Mouse (Mus musculus): Measurements from ENCODE around the gene Gsta2.
"Not testable (repeated sequence)": the region's sequence is repeated elsewhere in the genome, so short reads cannot be mapped to it uniquely, and the experiment has no call there.

The Gsta2 gene

DNA sequence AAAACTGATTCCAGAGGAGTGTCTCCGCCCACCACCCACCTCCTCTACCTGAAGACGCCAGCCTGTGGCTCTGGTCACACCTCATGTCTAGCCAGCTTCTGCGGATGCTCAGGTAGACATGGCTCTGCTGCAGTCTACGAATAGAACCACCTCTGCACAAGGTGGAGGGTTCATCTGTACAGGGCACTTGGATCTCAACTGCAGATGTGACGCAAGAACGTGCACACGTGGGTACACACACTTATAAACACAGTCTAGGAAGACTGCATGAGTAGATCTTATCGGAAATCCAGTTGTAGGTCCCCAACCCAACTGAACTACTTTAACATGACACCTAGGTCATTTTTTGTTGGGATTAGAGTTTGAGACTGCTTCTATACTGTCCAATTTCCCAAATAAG is at the start of gene Gsta2:
TSS of gene Gsta2 (minus strand) at position 178 of the 400 bp plus-strand sequence.
- DNase-seq, result no peak

DNA sequence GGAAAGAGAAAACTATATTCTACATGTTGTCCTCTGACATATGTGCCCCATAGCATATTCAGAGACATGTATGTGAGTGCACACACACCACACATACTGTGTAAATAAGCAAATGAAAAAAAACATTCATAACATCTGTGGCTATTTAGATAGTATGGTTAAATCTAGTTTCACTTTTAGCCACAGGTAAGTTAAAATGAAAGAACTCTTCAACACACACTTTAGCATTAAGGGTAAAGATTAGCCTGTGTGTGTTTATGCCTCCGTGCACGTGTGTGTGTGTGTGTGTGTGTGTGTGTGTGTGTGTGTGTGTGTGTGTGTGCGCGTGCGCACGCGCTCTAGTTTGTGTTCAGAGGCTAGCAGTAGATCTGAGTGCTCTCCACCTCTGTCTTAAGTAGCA is 46.0 kb upstream of the Gsta2 start:
- no peak for DNase-seq

- no peak for DNase-seq
Measured at GRCm38 (mm10) chr9:78400570-78400969, 45.0 kb upstream of the Gsta2 start.

DNA sequence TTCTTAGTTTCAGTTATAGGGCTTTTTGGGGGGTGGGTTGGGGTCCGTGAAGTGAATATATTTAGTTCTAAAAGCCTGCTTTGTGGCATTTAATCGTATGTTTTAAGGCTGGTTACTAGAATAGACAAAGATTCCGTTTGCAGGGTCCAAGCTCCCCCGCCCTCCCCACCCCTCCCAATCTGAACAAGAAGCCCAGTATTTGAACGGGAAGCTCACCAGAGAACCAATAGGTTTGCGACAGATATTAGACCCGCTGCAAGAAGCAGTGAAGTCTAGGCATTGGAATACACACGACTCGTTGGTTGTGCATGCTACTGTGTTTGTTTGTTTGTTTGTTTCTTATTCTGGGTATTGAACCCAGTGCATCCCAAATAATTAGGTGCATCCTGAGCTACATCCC is 40.9 kb upstream of the Gsta2 start:
- no peak for DNase-seq

- peak; percentile 69 to 76 for DNase-seq
Measured at GRCm38 (mm10) chr9:78395630-78396351, 40.2 kb upstream of the Gsta2 start, which contains the start of gene Ddx43. Ddx43 (plus strand) TSS chr9:78395777.

DNA sequence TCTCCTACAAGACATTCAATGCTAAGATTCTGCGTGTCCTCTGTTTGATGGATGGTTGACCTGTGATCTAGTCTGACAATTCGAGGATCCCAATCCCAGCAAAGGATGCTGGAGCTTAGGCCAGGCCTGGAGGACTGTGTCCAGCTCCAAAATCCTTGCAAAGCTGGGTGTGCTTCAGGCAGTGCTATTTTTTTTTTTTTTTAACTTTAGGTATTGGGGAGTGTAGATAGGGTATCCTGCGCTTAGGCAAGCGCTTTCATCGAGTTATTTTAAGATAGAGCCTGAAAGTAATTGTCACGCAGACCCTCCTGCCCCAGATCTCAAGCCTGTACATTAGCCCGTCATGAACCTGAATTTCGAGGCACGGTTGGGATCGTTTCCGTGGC is 39.6 kb upstream of the Gsta2 start:
- DNase-seq, result no peak

DNA sequence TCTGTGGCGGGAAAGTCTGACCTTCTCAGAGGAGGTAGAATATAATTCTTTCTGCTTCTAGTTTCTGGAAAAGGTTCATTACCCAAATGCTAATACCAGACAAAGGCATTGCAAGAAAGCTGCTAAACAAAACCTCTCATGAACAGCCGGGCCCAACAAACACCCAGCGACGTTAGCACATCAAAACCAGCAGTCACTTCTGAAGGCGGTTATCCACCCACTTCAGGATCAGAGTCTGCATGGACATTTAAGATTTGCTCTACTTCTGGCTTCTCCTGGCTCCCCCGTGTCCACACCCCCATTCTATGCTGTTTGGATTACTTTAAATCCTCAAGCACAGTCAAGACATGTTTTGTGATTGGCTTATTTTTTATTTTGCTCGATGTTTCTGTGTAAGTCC is 39.0 kb upstream of the Gsta2 start:
- no peak for DNase-seq

DNA sequence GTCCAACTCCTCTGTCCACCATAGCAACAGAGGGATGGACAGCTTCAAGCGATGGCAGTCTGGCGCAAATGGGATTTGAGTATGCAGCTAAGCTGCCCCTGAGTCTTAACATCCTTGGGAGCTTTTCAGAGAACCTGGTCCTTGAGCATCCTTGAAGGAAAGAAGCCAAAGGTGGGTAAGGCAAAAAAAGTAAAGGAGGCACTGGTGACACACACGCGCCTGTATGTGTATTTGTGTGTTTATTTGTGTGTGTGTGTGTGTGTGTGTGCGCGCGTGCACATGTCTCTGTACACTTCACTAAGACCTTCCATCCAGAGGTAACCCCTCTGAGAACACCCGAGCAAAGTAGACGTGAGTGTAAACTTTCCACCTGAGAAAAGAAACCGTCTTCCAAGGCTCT is 38.2 kb upstream of the Gsta2 start:
- DNase-seq, result no peak

GRCm38 (mm10) chr9:78389981-78390380 is 34.4 kb upstream of the Gsta2 start:
- no peak for DNase-seq

- DNase-seq, result no peak
Measured at GRCm38 (mm10) chr9:78386947-78387346, 31.4 kb upstream of the Gsta2 start.

GRCm38 (mm10) chr9:78385893-78386292 is 30.3 kb upstream of the Gsta2 start:
- peak; percentile 16 to 21 for DNase-seq

GRCm38 (mm10) chr9:78378113-78378785 is 22.7 kb upstream of the Gsta2 start, which contains the start of gene Ooep:
Ooep (minus strand) TSS chr9:78378725.
- DNase-seq, result peak; percentile 37 to 63

GRCm38 (mm10) chr9:78377546-78377945 is 22.0 kb upstream of the Gsta2 start:
- no peak for DNase-seq

DNA sequence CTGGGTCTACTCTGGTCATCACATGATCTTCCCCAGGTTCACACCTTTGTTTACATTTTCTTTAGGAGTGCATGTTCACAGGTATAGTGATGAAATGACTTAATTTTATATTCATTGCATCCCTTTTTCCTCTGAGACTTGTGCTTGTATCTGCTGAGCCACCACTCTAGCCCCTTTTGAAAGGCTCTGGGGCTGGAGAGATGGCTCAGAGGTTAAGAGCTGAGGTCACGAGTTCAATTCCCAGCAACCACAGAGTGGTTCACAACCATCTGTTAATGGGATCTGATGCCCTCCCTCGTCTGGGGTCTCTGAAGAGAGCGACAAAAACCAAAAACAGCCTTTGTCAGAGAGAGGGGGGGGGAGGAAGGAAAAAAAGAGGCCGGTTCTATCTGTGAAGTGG is 19.9 kb upstream of the Gsta2 start:
- no peak for DNase-seq

GRCm38 (mm10) chr9:78374885-78375389 is 19.3 kb upstream of the Gsta2 start:
- no peak for DNase-seq

GRCm38 (mm10) chr9:78374397-78374796 is 18.8 kb upstream of the Gsta2 start:
- no peak for DNase-seq

DNA sequence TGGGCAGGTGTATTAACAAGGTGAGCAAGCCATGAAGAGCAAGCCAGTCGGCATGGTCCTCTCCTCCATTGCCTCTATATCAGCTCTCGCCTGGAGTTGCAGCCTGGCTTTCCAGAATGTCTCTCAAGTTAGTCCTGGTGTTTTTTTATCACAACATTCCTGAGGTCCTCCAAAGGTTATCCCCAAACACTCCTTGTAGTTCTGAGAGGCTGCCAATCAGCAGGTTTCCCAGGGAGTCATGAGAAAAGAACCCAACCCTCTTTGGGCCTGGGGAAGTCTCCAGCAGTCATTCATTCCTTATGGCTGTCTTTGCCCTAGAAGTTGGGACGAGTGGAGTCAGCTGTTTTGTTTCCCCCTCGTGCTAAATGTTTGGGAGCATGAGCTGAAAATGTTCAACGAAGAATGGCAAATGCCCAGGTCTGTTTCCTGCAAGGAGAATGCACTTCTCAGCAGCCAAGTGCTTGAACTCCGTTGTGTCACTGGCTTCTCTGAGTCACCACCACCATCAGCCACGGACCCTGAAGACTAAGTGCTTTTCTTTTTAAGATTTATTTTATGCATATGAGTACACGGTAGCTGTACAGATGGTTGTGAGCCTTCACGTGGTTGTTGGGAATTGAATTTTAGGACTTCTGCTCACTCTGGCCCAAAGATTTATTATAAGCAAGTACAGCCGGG is 17.4 kb upstream of the Gsta2 start:
- no peak for DNase-seq

GRCm38 (mm10) chr9:78371441-78371840 is 15.9 kb upstream of the Gsta2 start:
- DNase-seq, result no peak

DNA sequence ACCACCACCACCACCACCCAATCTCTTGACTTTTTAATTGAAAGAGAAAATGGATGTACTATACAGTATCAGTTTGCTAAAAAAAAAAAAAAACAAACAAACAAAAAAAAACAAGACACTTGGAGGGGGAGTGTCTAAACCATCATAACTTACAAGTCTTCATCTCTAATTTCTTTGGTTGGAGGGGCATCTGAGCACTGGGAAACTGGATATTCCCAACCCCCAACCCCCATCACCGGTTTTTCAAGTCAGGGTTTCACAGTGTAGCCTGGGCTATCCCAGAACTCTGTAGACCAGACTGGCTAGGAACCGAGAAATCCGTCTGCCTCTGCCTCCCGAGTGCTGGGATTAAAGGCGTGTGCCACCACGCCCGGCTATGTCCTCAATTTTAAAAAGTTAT is 14.2 kb upstream of the Gsta2 start:
- no peak for DNase-seq

- DNase-seq, result no peak
Measured at GRCm38 (mm10) chr9:78369349-78369748, 13.8 kb upstream of the Gsta2 start.

DNA sequence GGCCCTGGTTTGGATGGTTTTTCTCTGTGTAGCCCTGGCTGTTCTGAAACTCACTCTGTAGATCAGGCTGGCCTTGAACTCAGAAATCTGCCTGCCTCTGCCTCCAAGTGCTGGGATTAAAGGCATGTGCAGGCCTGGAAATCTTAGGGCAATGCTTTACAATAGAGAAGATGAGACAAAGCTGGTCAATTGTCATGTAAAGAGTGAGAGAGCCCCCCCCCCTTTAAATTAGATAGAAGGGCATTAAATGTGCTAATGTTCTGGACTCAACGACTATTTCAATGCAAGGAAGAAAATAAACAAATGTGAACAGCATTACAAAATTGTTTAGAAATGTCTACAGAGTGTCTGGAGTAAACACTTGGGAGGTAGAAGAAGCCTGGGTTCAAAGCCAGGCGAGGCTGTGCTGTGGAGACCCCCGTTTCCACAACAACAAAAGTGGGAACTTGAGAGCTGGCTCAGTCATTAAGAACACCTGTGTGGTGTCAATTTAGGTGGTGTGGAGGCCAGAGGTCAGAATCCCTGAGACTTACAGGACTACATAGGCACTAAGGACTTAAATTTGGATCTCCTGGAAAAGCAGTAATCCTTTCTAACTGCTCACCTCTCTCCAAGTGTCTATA is 13.2 kb upstream of the Gsta2 start:
- no peak for DNase-seq

DNA sequence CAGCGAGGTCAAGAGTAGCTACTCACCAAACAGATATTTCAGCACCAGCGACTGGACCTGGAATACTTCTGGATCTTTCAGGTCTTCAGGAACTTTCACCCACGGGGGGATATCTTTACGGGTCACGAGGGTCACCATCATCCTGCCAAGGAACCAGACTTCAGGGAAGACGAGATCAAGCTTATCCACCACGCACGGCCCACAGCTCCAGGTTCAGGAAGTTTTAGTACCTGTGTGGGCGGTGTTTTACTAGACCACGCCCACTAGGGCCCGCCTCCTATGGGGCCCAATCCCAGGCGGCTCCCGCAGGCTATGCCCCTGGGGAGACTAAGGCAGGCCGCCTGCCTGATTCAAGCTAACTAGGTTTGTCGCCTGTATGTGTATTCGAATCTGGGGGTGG is 12.4 kb upstream of the Gsta2 start, which contains the start of gene Dppa5a:
TSS of gene Dppa5a (minus strand) at position 219 of the 400 bp plus-strand sequence.
- DNase-seq, result not testable (repeated sequence)
